Mouse (Mus musculus) frontal cortex, postnatal 36 days (tissue): ENCODE data around the gene Ppp3ca.

ENCODE experiments used
- DNase-seq, 2 experiments: peaks; one replicate each; pipeline ENCODE4 v3.0.0; 2022; ENCODE audit warnings: low spot score in 2 of 2

The Ppp3ca gene

GRCm38 (mm10) chr3:136670110-136670359, at the start of gene Ppp3ca:
TSS of gene Ppp3ca (plus strand) at chr3:136670124.
- DNase-seq, result no peak

GRCm38 (mm10) chr3:136640544-136641230, 29.2 kb upstream of the Ppp3ca start:
- DNase-seq, result no peak

- DNase-seq, result no peak
These were observed 19.0 kb upstream of the Ppp3ca start for GRCm38 (mm10) chr3:136650966-136651365.

- no peak for DNase-seq
These were observed 18.4 kb upstream of the Ppp3ca start for GRCm38 (mm10) chr3:136651496-136651895.

GRCm38 (mm10) chr3:136656460-136657035, 13.4 kb upstream of the Ppp3ca start:
- no peak for DNase-seq

- no peak for DNase-seq
These were observed 11.2 kb upstream of the Ppp3ca start for GRCm38 (mm10) chr3:136658681-136659080.

GRCm38 (mm10) chr3:136665119-136665518, 4.8 kb upstream of the Ppp3ca start:
- DNase-seq, result no peak

- peak; percentile 81 to 85 for DNase-seq
These were observed 1.9 kb upstream of the Ppp3ca start for GRCm38 (mm10) chr3:136668072-136668471.

GRCm38 (mm10) chr3:136669231-136670109, 454 bp upstream of the Ppp3ca start:
- DNase-seq, result peak; percentile 99 to 100

GRCm38 (mm10) chr3:136670360-136671131, 622 bp downstream of the Ppp3ca start:
- peak; percentile 66 to 69 for DNase-seq

- peak; percentile 68 to 80 for DNase-seq
These were observed 1.4 kb downstream of the Ppp3ca start for GRCm38 (mm10) chr3:136671161-136671939.

- no peak for DNase-seq
These were observed 2.0 kb downstream of the Ppp3ca start for GRCm38 (mm10) chr3:136671940-136672278.

- no peak for DNase-seq
These were observed 2.9 kb downstream of the Ppp3ca start for GRCm38 (mm10) chr3:136672870-136673269.

- DNase-seq, result no peak
These were observed 3.4 kb downstream of the Ppp3ca start for GRCm38 (mm10) chr3:136673363-136673762.

GRCm38 (mm10) chr3:136674486-136674885, 4.6 kb downstream of the Ppp3ca start:
- no peak for DNase-seq

- no peak for DNase-seq
These were observed 7.1 kb downstream of the Ppp3ca start for GRCm38 (mm10) chr3:136676991-136677390.

GRCm38 (mm10) chr3:136678386-136678785, 8.5 kb downstream of the Ppp3ca start:
- no peak for DNase-seq

GRCm38 (mm10) chr3:136679903-136680491, 10.1 kb downstream of the Ppp3ca start:
- no peak for DNase-seq

GRCm38 (mm10) chr3:136682242-136682641, 12.3 kb downstream of the Ppp3ca start:
- no peak for DNase-seq

- DNase-seq, result peak in 1 of 2 experiments; percentile 25
These were observed 14.5 kb downstream of the Ppp3ca start for GRCm38 (mm10) chr3:136684191-136684958.
